Mouse (Mus musculus) cerebellum, adult 11-12 months (tissue): ENCODE results near the gene Ass1.
"Not testable (repeated sequence)": the region's sequence is repeated elsewhere in the genome, so short reads cannot be mapped to it uniquely, and the experiment has no call there.

Source experiments
- DNase-seq: peaks from one replicate; pipeline ENCODE4 v3.0.0; 2022

The Ass1 gene

DNA sequence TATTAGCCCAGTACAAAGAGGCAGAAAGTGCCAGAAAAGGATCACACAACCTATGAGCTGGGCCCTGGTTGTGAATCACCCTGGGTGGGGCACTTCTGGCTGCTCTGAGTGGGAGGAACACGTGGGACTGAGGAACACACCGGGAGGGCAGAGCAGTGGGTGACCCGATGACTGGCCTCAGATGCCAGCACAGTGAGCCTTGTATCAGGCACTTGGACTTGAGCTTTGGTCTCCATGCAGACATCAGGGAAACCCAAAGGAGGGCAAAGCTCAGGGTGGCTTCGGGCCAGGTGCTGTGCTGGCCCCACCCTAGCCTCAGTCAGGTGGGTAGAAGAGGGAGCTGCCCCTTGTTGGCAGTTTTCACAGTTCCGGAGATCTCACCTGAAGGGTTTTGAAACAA is 71.6 kb downstream of the Ass1 start:
- DNase-seq = no peak

DNA sequence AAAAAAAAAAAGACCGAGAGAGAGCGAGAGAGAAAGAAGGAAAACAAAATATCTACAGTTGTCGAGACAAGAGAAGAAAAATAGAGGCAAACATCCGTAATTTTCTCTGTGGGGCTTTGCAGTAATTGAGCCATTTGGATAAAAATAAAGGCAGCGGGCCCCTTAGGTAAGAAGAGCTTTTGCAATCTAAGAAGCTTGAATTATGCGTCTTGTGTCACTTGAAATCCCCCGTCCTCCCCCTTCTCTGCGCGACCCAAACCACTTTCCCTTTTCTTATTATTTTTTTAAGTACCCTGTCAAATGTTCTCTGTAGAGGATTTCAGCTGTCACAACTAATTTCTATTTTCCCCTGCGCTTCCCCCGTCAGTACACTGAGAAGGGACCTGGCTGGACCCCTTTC is 77.7 kb downstream of the Ass1 start:
- no peak for DNase-seq

DNA sequence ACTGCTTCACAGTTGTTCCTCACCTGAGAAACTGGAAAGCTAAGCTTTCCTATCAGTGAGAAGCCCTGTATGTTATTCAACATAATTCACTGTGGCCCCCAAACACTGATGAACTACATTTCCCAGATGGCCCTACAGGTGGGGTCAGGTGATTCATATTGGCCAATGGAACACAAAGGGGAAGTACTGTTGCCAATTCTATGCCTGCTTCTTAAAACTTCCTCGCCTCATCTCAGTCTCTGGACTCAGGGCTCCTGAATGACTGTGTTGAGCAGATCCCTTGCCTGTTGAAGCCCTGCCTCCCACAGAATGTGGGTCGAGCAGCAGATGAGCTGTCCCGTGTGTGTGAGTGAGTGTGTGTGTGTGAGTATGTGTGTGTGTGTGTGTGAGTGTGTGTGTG is 80.5 kb downstream of the Ass1 start:
- no peak for DNase-seq

DNA sequence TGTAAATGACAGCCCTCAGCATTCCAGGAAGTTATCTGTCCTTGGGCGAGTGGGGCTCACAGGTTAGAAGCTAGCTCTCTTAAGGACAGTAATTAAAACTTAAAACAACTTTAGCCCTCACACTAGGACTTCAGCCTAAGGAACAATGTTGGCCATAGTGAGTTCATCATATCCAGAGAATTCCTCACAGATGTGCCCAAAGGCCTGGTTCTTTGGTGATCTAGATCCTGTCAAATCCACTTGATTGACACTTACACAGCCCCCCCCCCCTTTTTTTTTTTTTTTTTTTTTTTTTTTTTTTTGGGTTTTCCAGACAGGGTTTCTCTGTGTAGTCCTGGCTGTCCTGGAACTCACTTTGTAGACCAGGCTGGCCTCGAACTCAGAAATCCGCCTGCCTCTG is 81.3 kb downstream of the Ass1 start:
- not testable (repeated sequence) for DNase-seq

DNA sequence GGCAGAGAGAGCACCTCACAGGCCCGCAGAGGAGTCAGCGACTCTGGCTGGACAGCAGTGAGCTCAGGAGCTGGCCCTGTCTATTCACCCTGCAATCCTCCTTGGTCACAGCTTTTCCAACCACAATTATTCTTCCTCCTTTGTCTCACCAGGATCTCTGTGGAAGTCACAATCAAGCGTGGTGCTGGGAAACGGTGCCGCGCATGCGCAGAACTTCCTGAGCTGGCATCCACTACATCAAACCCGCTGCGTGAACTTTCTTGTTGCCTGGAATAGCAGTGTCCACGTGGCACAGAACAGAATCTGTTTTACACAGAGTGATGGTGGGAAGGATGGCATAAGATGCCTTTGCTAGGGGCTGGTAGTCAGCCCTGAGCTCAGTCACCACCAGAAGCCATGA is 82.0 kb downstream of the Ass1 start:
- no peak for DNase-seq

DNA sequence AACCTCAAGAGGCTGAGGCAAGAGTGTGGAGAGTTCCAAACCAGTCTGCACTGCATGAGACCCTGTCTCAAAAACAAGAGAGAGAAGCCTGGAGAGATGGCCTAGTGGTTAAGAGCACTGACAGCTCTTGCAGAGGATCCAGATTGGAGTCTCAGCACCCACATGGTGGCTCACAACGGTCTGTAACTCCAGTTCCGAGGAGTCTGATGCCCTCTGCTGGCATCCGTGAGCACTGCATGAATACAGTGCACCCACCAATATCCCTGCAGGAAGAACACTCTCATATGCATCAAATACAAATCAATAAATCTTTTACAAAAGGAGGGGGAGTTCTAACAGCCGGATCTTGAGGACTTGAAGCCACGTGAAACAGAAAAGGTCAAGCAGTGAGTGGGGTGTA is 84.6 kb downstream of the Ass1 start:
- DNase-seq = no peak
